Mouse (Mus musculus): ENCODE measurements at regions not wholly inside any gene's neighbourhood (a gene's known extent, or its start where the extent isn't known, plus 50 kb on each side); places are given as distances from the start of the nearest gene placed in this dataset.

DNA sequence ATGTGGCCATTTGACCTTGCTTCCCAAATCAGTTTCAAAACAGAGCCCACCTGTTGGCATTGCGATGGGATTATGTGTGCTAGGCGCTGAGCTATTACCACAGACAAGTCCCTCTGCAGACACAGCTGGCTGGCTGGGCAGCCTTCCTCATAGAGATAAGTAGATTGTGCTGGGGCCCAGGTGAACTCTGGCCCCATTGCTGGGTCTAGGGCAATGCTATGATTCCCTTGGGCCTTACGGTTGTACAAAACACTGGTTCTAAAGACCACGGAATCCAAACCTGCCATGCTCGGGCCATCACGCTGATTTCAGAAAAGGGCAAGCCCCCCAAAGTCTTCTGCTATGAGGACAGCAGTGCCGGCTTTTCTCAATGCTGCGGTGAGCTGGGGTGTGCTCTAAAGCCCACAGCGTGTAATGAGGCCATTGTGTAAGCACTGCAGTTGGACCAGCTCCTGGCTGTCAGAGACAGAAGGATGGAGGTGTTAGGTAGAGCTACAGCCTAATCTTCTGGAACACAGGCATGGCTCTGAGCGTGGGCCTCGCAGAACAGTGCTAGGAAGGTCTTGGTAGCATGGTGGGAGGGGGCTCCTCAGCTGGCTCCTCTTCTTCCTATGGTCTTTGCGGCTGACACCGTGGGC, 51.2 kb upstream of the Pitx1 start:
- DNase-seq (ENCODE audit: low spot score) = no peak

All from testis, postnatal 10 days (tissue).